9 mouse cellular contexts compared by ENCODE assay signal in the genomic region with DNA sequence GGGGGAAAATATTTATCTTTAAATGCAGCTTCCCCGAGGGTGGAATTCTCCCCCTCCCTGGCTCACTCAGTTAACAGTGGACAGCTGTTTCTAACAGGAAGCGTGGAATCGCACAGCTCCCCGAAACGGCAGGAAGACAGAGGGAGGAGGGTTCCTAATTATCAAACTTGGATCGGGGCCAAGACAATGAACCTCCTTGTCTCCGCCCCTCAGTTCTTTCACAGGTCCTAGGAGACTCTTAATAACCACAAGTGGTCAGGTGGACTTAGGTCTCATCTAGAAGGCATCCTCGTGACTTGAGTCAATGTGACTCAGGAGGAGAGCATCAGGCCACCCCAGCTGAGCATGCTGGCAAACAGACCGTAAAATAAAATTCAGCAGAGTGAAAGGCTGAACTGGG. TPM values are rescaled to one million over a fixed set of nuclear protein-coding genes. Genes with fewer than 3 reads are reported as not detected.
DNase-seq lines count a peak whose midpoint lies in the region; ATAC-seq lines count a peak whose summit lies in the region.
"Had no signal": no experiment of that assay in that cellular context is flagged by ENCODE, and none has a peak within 500 bp of the region (broad histone marks: within the 10 kb centered on the region; RNA-seq: fewer than 3 reads in every experiment).

No protein-coding gene starts in this region.

- DNase-seq in layer of hippocampus, adult 11-12 months (ENCODE audit: low spot score) = peak; percentile 33
- DNase-seq in layer of hippocampus, adult 9-10 months (ENCODE audit: low spot score) = no peak
- peak; percentile 59 for DNase-seq in hindbrain, embryonic 11.5 days (ENCODE audit: low spot score)
- peak; percentile 36 to 50 for DNase-seq in layer of hippocampus, postnatal 36 days
- DNase-seq in midbrain, embryonic 11.5 days (ENCODE audit: low spot score, missing footprints) = peak; percentile 85
- no peak for DNase-seq in adrenal gland, postnatal 25 days
- no peak for DNase-seq in adrenal gland, postnatal 36 days

- no peaks in the 10 kb centered on the region for H3K9me3 ChIP-seq in forebrain, embryonic 16.5 days (ENCODE audit: control insufficient read depth, low read length)
- no peaks in the 10 kb centered on the region for H3K9me3 ChIP-seq in hindbrain, embryonic 11.5 days (ENCODE audit: control insufficient read depth, low read length)
- no peaks in the 10 kb centered on the region for H3K9me3 ChIP-seq in midbrain, embryonic 11.5 days (ENCODE audit: control insufficient read depth, low read length)

- H3K4me3 ChIP-seq in forebrain, embryonic 16.5 days (replicated peaks; ENCODE audit: low read length) = no peak overlapping the region
- no peak overlapping the region for H3K4me3 ChIP-seq in hindbrain, embryonic 11.5 days (ENCODE audit: low read depth, low read length)
- H3K4me3 ChIP-seq in midbrain, embryonic 11.5 days (ENCODE audit: low read depth, low read length) = no peak overlapping the region

- H3K36me3 ChIP-seq in forebrain, embryonic 16.5 days (ENCODE audit: control insufficient read depth, insufficient read depth) = no peaks in the 10 kb centered on the region
- no peaks in the 10 kb centered on the region for H3K36me3 ChIP-seq in hindbrain, embryonic 11.5 days (ENCODE audit: control insufficient read depth, insufficient read depth, low read length)
- H3K36me3 ChIP-seq in midbrain, embryonic 11.5 days (ENCODE audit: control insufficient read depth, insufficient read depth, low read length) = no peaks in the 10 kb centered on the region

- no peaks in the 10 kb centered on the region for H3K27me3 ChIP-seq in forebrain, embryonic 16.5 days (replicated peaks; ENCODE audit: control insufficient read depth, insufficient read depth, low read length)
- no peaks in the 10 kb centered on the region for H3K27me3 ChIP-seq in hindbrain, embryonic 11.5 days (ENCODE audit: control insufficient read depth, insufficient read depth, low read length)
- no peaks in the 10 kb centered on the region for H3K27me3 ChIP-seq in midbrain, embryonic 11.5 days (ENCODE audit: control insufficient read depth, insufficient read depth, low read length)

- H3K4me1 ChIP-seq in forebrain, embryonic 16.5 days (replicated peaks; ENCODE audit: control insufficient read depth, insufficient read depth, low read length) = peaks cover 15% of the 10 kb centered on the region
- peaks cover 9% of the 10 kb centered on the region for H3K4me1 ChIP-seq in hindbrain, embryonic 11.5 days (replicated peaks; ENCODE audit: control insufficient read depth, insufficient read depth, low read length)
- peaks cover 7% of the 10 kb centered on the region for H3K4me1 ChIP-seq in midbrain, embryonic 11.5 days (ENCODE audit: control insufficient read depth, insufficient read depth, low read length)

- no peak overlapping the region for H3K9ac ChIP-seq in forebrain, embryonic 16.5 days (replicated peaks; ENCODE audit: low read depth, low read length)
- no peak overlapping the region for H3K9ac ChIP-seq in hindbrain, embryonic 11.5 days (ENCODE audit: low read depth, low read length)
- H3K9ac ChIP-seq in midbrain, embryonic 11.5 days (ENCODE audit: low read length) = no peak overlapping the region

- H3K4me2 ChIP-seq in forebrain, embryonic 16.5 days (ENCODE audit: low read length) = peak overlapping the region; percentile 30
- no peak overlapping the region for H3K4me2 ChIP-seq in hindbrain, embryonic 11.5 days (replicated peaks; ENCODE audit: low read depth, low read length)
- no peak overlapping the region for H3K4me2 ChIP-seq in midbrain, embryonic 11.5 days

- peak; percentile 63; the same call in 1 of the 2 replicates for ATAC-seq in forebrain, embryonic 16.5 days
- ATAC-seq in hindbrain, embryonic 11.5 days (ENCODE audit: low FRiP score) = peak; percentile 76
- 0 out of 2 replicates have a peak, but pooled peaks have one; percentile 44 for ATAC-seq in midbrain, embryonic 11.5 days (ENCODE audit: low FRiP score)

- H3K27ac ChIP-seq in forebrain, embryonic 16.5 days (ENCODE audit: low read length) = peak overlapping the region; percentile 10; the same call in 1 of the 2 replicates
- H3K27ac ChIP-seq in hindbrain, embryonic 11.5 days (ENCODE audit: low read depth, low read length) = peak overlapping the region; percentile 60; the same call in 1 of the 2 replicates
- no peak overlapping the region; the same call in 1 of the 2 replicates for H3K27ac ChIP-seq in midbrain, embryonic 11.5 days (ENCODE audit: low read depth, low read length)
- H3K27ac ChIP-seq: macrophage had no signal

- WGBS in forebrain, embryonic 16.5 days = 2% methylated on average over 9 of the region's 9 CpGs
- WGBS in hindbrain, embryonic 11.5 days = 12% methylated on average over 9 of the region's 9 CpGs
- 35% methylated on average over 9 of the region's 9 CpGs for WGBS in midbrain, embryonic 11.5 days

RNA-seq across cellular contexts. Expression of a gene that starts 8.7 kb away (rescaled TPM):
- 25.2 and 34.5 TPM in 2 replicates for polyA plus RNA-seq in forebrain, embryonic 16.5 days (2015; fragmentation: Nextera tagmentation; extraction: Ambion mirVana)
- 40.5 and 50.0 TPM in 2 replicates for polyA plus RNA-seq in hindbrain, embryonic 11.5 days (2014; fragmentation: Nextera tagmentation; extraction: Ambion mirVana)
- 100 to 1,000 TPM; 114 to 152 TPM for total RNA-seq in layer of hippocampus, postnatal 36 days (2021)
- polyA plus RNA-seq in midbrain, embryonic 11.5 days (2014; fragmentation: Nextera tagmentation; extraction: Ambion mirVana) = 34.2 and 36.8 TPM in 2 replicates
- total RNA-seq in adrenal gland, postnatal 25 days (2021) = 158 and 177 TPM in 2 replicates
- total RNA-seq in adrenal gland, postnatal 36 days (2021) = 100 to 1,000 TPM; 114 to 116 TPM

RNA-seq across cellular contexts. Expression of a gene that starts 36.2 kb away (rescaled TPM):
- 979 and 980 TPM in 2 replicates for polyA plus RNA-seq in forebrain, embryonic 16.5 days (2015; fragmentation: Nextera tagmentation; extraction: Ambion mirVana)
- polyA plus RNA-seq in hindbrain, embryonic 11.5 days (2014; fragmentation: Nextera tagmentation; extraction: Ambion mirVana) = 1,515 and 1,668 TPM in 2 replicates
- 100 to 1,000 TPM; 415 to 417 TPM for total RNA-seq in layer of hippocampus, postnatal 36 days (2021)
- 1,438 and 1,518 TPM in 2 replicates for polyA plus RNA-seq in midbrain, embryonic 11.5 days (2014; fragmentation: Nextera tagmentation; extraction: Ambion mirVana)
- total RNA-seq in adrenal gland, postnatal 25 days (2021) = 428 and 430 TPM in 2 replicates
- total RNA-seq in adrenal gland, postnatal 36 days (2021) = 100 to 1,000 TPM; 468 to 482 TPM

Comparison
In these comparisons a context has a peak if more than half of its experiments do, and no peak if none do; other contexts are left out.
1. DNase-seq: peak in layer of hippocampus, adult 11-12 months (single experiment), hindbrain, embryonic 11.5 days (single experiment), layer of hippocampus, postnatal 36 days (2 of 2) and midbrain, embryonic 11.5 days (single experiment); none in layer of hippocampus, adult 9-10 months (single experiment), adrenal gland, postnatal 25 days (single experiment) and adrenal gland, postnatal 36 days (0 of 2).
2. Peak in every context shown above with its lines, with median percentiles within 50 percentile points of each other: ATAC-seq.